Mouse (Mus musculus) left cerebral cortex, postnatal 4 days (tissue): ENCODE measurements around the gene Tulp2. TPM values are rescaled to one million over a fixed set of nuclear protein-coding genes. Genes with fewer than 3 reads are reported as not detected.
"Not testable (repeated sequence)": the region's sequence is repeated elsewhere in the genome, so short reads cannot be mapped to it uniquely, and the experiment has no call there.

ENCODE experiments used
- DNase-seq: peaks from one replicate; pipeline ENCODE4 v3.0.0-alpha.2; 2022
- intact Hi-C: fragments of 180-260 bp; cut with DNase I; formaldehyde crosslinking; loops from one replicate; pipeline ENCODE4 v1.15.1; 2025
- total RNA-seq, 2 experiments: library from RNA; stranded (reverse); gene quantifications; 2 replicates each; pipeline ENCODE4 v1.2.3; 2021

The Tulp2 gene
- total RNA-seq, 2 experiments from 2014 or later: 0.22 to 0.24 TPM

DNA sequence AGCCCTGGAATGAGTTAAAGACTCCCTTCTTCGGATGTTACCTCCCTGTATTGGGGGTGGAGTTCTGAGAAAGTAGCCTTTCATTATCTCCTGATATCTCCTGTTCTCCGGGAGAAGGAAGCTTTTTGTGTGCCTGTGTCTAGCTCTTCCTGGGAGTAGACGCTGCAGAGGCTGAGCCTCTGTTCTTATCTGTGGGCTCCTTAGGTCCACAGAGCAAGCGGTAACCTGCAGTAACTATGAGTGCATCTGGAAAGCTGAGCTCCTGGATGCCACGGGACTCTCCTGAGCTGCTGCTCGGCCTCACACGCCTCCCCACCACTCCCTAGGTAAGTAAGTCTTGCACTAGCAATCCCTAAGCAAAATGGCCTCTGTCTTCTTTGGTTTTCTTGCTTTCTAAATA, 4.5 kb downstream of the Tulp2 start:
- DNase-seq: no peak
- intact Hi-C loops: no loop called here

DNA sequence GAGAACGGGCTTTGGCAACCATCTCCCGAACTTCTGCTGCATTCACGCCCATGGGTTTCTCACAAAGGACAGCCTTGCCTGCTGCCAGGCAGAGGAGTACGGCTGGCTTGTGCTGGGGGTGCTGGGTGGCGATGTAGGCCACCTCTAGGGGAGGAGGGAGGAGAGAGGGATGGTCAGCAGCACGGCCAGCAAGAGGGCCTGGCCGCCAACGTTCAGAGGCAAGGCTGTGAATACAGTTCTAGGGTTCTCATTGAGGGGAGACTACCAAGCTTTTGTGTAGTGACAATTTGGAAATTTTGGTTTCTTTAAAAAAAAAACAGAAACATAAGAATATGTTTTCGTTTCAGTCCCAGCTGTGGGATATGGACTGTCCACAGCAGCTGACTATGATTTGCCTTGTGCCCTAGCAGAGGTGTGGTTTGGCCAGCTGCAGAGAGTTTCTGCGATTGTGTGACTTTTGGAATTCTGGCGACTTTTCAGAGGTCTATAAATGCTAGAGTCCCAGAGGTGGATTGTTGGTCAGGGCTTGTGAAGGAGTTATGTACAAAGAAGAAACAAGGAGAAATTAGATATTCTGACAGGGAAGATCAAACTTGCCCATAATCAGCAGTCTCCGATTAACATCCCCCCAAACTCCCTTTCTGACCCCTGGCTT, 5.2 kb downstream of the Tulp2 start, which contains the start of gene Gm45808:
TSS of gene Gm45808 (minus strand) at position 51 of the 655 bp plus-strand sequence.
- intact Hi-C loops: no loop called here
- no peak for DNase-seq

DNA sequence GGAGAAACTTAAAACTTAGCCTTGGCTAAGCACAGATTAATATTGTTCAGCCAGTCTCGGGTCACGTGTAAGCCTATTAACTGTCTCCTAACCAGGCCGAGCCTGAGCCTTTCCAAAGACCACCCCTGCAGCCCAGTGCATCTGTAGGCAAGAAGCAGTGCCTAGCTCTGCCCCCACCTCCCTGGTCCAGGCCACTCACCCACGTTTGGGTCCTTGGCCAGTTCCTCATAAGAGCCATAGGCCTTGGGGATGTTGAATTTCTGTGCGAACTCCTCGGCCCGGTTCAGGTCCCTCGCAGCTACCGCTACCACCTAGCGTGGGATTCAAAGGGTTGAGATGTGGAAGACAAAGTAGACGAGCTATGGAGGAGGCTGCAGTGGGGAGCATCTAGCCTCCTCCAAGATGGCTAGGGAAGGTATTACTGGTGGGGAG, 6.2 kb downstream of the Tulp2 start:
- no peak for DNase-seq
- intact Hi-C loops: no loop called here

DNA sequence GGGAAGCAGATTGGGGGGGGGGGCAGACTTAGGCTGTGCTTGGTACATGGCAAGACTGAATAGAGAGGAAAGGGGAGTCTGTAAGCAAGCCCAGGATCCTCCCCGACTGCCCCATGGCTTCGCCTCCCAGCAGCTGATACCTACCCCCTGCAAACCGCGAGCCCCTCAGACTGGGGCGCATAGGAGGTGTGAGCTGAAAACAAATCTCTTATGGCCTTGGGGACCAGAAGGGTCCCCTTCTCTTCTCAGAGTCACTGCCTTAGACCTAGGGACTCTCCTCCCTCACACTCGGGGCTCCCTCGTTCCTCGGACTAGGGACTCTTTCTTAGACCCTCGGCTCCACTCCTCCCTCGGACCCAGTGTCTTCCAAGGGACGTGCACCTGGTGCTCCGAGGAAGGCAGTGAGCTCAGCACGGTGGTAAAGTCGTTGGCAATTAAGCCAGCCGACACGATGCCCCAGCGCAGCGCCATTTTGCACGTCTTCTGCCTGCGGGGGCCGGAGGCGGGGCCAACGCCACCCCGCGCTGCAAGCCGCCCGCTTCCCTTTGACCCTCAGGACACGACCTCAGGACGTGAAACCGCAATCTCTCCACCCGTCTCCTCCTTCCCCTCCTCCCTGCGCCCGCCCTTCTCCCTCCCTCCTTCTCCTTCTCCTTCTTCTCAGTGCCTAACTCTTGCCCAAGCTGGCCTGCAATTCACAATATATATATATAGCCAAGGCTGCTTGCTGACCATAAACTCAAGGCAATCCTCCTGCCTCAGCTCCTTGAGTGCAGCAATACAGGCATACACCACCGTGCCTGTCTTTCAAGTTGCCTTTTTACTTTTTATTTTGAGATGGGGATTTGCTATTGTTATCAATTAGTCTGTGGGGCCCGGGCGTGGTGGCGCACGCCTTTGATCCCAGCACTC, 6.9 kb downstream of the Tulp2 start, which contains the start of gene Dhdh:
TSS of gene Dhdh (minus strand) at position 513 of the 912 bp plus-strand sequence.
- intact Hi-C loops: no loop called here
- peak; percentile 54 for DNase-seq

DNA sequence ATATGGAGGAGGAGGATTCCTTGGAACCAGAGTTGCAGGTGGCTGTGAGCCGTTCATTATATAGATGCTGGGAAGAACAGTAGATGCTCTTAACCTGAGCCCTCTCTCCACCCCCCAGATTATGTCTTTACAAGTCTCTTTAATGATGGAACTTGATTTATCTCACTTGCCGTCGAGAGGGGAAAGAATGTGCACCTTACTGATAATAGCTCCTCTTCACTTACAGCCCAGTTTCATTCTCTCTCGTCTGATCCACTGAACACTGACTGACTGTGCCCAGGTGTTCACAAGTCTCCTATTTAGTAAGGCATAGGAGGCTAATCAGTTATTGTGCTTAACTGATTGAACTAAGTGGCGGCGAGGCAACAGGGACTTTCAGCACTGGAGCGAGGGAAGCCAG, 7.9 kb downstream of the Tulp2 start:
- intact Hi-C loops: no loop called here
- DNase-seq: no peak

DNA sequence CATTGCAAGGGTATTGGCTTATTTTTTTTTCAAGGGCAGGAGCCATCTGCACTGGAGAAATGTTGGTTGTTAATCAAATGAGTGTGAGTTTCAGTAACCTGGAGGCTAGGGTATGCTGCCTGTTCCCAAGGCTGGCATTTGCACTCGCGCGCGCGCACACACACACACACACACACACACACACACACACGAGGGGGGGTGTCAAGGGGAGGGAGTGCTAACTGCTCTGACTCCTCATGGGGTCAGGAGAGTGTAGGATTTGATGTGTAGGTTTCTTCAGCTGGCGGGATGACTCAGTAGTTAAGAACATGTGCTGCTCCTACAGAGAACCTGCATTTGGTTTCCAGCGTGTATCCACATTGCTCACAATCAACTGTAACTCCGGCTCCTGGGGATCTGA, 9.1 kb downstream of the Tulp2 start:
- intact Hi-C loops: no loop called here
- no peak for DNase-seq

DNA sequence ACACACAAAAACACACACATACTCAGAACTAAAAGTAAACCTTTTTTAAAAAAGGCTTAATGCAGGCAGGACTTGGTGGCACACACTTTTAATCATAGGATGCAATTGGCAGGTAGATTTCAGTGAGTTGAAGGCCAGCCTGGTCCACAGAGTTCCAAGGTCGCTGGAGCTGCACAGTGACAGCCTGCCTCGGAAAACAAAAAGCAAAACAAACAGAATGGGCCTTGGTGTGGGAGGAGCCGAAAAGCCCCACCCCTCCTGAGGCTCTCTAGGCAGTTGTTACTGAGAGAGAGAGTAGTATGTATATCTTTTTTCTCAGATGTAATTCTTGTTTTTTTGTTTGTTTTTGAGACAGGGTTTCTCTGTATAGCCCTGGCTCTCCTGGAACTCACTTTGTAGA, 9.6 kb downstream of the Tulp2 start:
- intact Hi-C loops: no loop called here
- DNase-seq: no peak

DNA sequence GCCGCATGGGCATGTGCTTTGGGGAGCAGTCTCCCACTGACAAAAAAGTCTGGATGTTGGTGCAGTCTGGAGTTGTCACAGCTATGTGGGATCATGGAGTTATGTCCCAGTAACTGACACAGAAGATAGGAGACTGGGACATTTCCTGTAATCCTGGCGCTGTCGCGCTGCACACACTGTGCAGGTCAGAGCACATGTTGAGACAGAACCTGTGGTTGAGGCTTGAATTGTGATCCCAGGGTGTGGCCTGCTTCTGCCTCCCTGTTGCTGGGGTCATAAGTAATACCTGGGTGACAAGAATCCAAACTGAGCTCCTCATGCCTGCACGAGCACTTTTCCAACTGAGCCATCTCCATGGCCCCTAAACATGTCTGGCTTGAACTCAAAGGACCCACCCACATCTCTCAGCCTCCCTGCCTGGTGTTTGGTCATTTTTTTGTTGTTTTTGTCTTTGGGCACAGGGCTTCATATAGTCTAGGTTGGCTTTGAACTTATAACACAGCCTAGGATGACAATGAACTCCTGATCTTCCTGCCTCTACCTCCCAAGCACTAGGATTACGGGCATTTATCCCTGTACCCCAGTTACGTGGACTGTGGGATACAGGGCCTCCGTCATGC, 10.7 kb downstream of the Tulp2 start:
- intact Hi-C loops: no loop called here
- DNase-seq: no peak

- peak; percentile 16 for DNase-seq
- intact Hi-C loops: no loop called here
Measured at GRCm38 (mm10) chr7:45492951-45493350, 11.3 kb downstream of the Tulp2 start.

- intact Hi-C loops: no loop called here
- no peak for DNase-seq
Measured at GRCm38 (mm10) chr7:45494548-45494947, 12.9 kb downstream of the Tulp2 start.

GRCm38 (mm10) chr7:45498427-45498826, 16.8 kb downstream of the Tulp2 start:
- intact Hi-C loops: no loop called here

DNA sequence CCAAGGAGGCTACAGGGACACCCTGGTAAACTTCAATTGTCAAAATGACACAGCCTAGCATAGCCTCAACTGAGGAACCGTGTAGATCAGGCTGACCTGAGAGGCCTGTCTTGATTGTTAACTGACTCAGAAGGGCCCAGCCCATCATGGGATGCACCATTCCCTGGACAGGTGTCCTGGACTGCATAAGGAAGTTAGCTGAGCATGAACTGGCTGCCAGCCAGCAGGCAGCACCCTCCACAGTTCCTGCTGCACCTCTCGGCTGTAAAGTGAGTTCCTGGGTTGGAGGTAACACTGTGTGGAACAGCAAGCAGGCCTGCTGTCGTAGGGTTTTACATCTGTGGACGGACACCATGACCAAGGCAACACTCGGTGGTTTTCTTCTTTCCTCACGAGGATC, 25.9 kb downstream of the Tulp2 start:
- DNase-seq: no peak
- intact Hi-C loops: no loop called here

More at GRCm38 (mm10) chr7:45498427-45498826, 16.8 kb downstream of the Tulp2 start:
- no peak for DNase-seq

DNA sequence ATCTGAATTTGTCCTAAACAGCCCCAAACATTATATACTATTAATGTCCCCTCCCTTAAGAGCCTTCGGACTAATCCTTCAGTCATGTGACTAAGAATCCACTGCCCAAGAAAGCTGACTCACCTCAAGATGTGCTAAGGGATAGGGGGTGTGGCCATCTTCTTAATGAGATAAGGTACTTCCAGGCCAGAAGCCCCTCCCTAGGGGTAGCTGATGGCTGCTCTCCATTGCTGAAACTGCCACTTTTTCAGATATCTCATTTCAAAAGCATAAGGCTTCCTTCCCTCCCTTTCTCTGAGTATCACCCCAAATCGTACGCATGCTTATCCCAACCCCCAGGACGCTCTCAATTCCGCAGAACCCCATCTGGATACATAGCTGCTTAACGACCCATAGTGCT, 26.9 kb downstream of the Tulp2 start:
- intact Hi-C loops: no loop called here
- no peak for DNase-seq

GRCm38 (mm10) chr7:45509181-45509882, 27.7 kb downstream of the Tulp2 start:
- DNase-seq: no peak
- intact Hi-C loops: no loop called here

GRCm38 (mm10) chr7:45509912-45510787, 28.5 kb downstream of the Tulp2 start, which contains the start of gene Nucb1:
Gene Nucb1, minus strand, starts transcription at chr7:45510406.
- intact Hi-C loops: no loop called here
- DNase-seq: peak; percentile 92

DNA sequence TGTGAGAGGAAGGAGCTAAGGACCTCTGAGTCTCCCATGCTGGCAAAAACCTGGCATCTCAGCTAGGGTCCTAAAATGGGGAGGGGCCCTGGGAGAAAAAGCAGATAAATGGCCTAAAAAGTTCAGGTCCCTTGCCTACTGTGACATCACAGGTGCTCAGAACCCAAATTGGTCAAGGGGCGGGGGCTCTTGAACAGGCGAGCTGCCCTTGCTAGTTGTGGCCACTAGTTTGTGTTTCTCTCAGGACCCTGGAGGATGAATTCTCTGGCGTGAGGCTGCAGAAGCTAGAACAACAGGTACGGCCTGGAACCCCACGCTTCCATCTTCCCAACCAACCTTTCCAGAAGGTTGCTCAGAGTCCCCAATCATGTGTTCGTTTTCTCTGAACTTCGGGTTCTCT, 32.7 kb downstream of the Tulp2 start:
- intact Hi-C loops: no loop called here

DNA sequence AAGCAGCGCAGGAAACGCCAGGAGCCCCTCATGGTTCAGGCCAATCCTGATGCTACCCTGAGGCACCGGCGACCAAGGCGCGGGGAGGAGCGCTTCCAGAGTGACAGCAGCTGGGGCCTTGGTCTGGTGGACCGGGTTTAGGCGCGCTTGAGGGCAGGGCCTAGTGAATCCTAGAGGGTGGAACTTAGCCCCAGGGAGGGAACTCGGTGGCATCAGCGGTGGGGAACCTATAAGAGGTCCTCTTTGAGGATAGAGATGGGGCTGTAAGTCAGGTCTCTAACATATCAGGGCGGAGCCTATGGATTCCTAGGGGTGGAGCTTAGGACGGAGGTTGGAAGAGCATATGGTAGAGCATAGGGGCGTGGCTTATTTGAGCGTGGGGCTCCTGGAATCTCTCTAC, 33.8 kb downstream of the Tulp2 start:
- DNase-seq: no peak
- intact Hi-C loops: no loop called here

More for the DNA sequence above, 32.7 kb downstream of the Tulp2 start:
- no peak for DNase-seq

- intact Hi-C loops, DNase-seq: not testable (repeated sequence)
Measured at GRCm38 (mm10) chr7:45516846-45517245, 35.2 kb downstream of the Tulp2 start.

DNA sequence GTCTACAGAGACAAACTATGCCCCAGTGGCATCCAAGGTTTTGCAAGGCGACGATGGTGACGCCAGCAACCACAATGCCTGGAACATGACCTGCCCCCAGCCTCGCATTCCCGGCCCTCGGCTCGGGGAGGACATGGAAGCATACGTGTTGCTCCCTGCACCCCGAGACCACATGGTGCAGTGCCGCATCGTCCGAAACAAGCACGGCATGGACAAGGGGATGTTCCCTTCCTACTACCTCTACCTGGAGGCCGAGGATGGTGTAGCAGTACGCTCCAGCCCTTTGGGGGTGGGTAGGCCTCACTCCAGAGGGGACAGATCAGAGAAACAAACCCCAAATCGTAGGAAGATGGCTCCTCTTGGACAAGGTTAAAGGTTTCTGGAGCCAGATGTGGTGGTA, 36.9 kb downstream of the Tulp2 start:
- no peak for DNase-seq

More for the DNA sequence above, 36.9 kb downstream of the Tulp2 start:
- intact Hi-C loops: no loop called here
